In genomic region chr1:46117179-46117578, GRCm38 (mm10) we compare ENCODE assay signal across 7 mouse cellular contexts. TPM values are rescaled to one million over a fixed set of nuclear protein-coding genes. Genes with fewer than 3 reads are reported as not detected.
DNase-seq lines count a peak whose midpoint lies in the region; ATAC-seq lines count a peak whose summit lies in the region.
"Not testable (repeated sequence)": the region's sequence is repeated elsewhere in the genome, so short reads cannot be mapped to it uniquely, and the experiment has no call there.
"Had no signal": no experiment of that assay in that cellular context is flagged by ENCODE, and none has a peak within 500 bp of the region (broad histone marks: within the 10 kb centered on the region; RNA-seq: fewer than 3 reads in every experiment).

No protein-coding gene starts in this region.

- DNase-seq in ES-CJ7 (ENCODE audit: low read depth, low spot score), result peak; percentile 13
- peak; percentile 65 for DNase-seq in R1 (ENCODE audit: low read depth, low spot score)
- DNase-seq in ZHBTc4 (ENCODE audit: low read depth, low spot score), result peak; percentile 27
- DNase-seq in heart, adult 11 months, result peak; percentile 64
- DNase-seq in hindbrain, embryonic 14.5 days (ENCODE audit: low spot score), result not testable (repeated sequence)

- H3K27me3 ChIP-seq in hindbrain, embryonic 14.5 days (ENCODE audit: control insufficient read depth, insufficient read depth, low read length), result not testable (repeated sequence)

- not testable (repeated sequence) for H3K27ac ChIP-seq in hindbrain, embryonic 14.5 days

- not testable (repeated sequence) for H3K9me3 ChIP-seq in hindbrain, embryonic 14.5 days (ENCODE audit: control insufficient read depth, low read length)

- 87% methylated on average over 2 of the region's 2 CpGs for WGBS in hindbrain, embryonic 14.5 days

- not testable (repeated sequence) for H3K4me1 ChIP-seq in hindbrain, embryonic 14.5 days (replicated peaks; ENCODE audit: control insufficient read depth, insufficient read depth, low read length)

- H3K4me2 ChIP-seq in hindbrain, embryonic 14.5 days (replicated peaks), result not testable (repeated sequence)

- ATAC-seq in hindbrain, embryonic 14.5 days (ENCODE audit: low FRiP score), result peak; percentile 37; the same call in 1 of the 2 replicates

- not testable (repeated sequence) for H3K9ac ChIP-seq in hindbrain, embryonic 14.5 days

- not testable (repeated sequence) for H3K36me3 ChIP-seq in hindbrain, embryonic 14.5 days (replicated peaks; ENCODE audit: control insufficient read depth, insufficient read depth)

- not testable (repeated sequence) for H3K4me3 ChIP-seq in hindbrain, embryonic 14.5 days (replicated peaks; ENCODE audit: low read length)

RNA-seq across cellular contexts. Expression of gene Dnah7b, which starts 51.1 kb away (rescaled TPM):
- polyA plus RNA-seq in hindbrain, embryonic 14.5 days (2014; fragmentation: Nextera tagmentation; extraction: Ambion mirVana), result 3.5 and 4.8 TPM in 2 replicates
- polyA plus RNA-seq: C2C12, G1E had no signal
